Mouse (Mus musculus) lung, adult 2 months (tissue): ENCODE measurements at regions not wholly inside any gene's neighbourhood (a gene's known extent, or its start where the extent isn't known, plus 50 kb on each side); places are given as distances from the start of the nearest gene placed in this dataset.

Experiments used
- CTCF ChIP-seq: fragments of 200-500 bp; IDR thresholded peaks from 2 replicates; pipeline ENCODE4 v1.5.1; 2011; ENCODE audit warnings: mild to moderate bottlenecking, low read length, control low read depth; ENCODE audit not compliant: insufficient read depth
- POLR2A ChIP-seq: fragments of 200-500 bp; IDR thresholded peaks from 2 replicates; pipeline ENCODE4 v1.6.1; 2011; ENCODE audit warnings: low read depth, mild to moderate bottlenecking, control low read depth, low read length, borderline replicate concordance; ENCODE audit errors: extremely low read depth

DNA sequence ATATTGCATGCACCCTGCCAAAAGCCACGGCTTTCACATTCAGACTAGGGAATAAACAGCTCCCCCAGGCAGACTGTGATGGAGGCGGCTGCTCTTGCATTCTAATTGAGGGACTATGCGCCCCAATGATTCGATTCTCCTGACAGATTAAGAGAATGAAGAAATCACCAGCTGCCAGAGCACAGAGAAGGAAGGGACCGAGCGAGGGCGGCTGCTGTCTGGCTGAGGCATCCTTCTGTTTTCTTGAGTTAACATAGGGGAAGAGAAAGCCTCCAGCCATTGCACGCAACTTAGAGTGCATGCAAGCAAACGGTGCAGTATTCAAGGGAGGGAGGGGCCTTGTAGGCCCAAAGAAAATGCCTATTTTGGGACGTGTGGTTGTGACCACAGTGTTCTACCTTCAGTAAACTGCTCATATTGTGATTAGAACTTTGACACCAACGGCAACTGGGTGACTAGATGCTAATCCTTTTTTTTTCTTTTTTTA is 103.1 kb downstream of the Tmsb4x start:
- no peak for TF ChIP-seq CTCF
- TF ChIP-seq POLR2A, result no peak
